Mouse (Mus musculus): Measurements from ENCODE around the gene Gpm6b. TPM values are rescaled to one million over a fixed set of nuclear protein-coding genes. Genes with fewer than 3 reads are reported as not detected.

Gpm6b gene
- polyA plus RNA-seq, 1 experiment from 2014 or later: 39.6 TPM

DNA sequence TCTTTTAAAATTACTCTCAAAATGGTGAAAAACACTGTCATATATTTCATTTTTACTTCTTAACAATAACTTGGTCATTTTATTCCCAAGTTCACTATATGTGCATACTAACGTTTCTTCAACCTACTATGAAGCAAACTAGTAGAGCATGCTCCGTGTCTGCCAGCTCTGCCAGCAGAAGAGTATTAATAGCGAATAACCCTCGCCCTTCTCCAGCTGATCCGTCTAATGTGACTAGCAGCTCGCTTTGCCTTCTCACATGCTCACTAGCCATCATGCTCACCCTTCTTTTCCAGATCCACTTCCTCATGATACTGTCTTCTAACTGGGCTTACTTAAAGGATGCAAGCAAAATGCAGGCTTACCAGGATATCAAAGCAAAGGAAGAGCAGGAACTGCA lies 147.9 kb downstream of the Gpm6b start:
- ATAC-seq (ENCODE audit: insufficient read depth, low FRiP score): no peak
- no peak overlapping the region for H3K9ac ChIP-seq (ENCODE audit: low read length)

DNA sequence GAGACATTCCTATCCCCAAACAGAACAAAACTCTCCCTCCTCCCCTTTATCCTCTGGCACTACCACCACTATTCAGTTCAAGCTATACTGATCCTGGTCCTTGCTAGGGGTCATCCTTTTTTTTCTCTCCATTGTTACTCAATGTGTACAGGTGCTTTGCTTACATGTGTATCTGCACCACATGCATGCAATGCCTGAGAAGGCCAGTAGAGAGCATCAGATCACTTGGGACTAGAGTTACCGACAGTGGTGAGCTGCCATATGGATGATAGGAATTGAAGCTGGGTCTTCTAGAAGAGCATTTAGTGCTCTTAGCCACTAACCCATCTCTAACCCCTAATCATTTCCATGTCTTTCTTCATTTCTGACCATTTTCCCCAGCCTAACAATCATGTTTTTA lies 155.0 kb downstream of the Gpm6b start:
- ATAC-seq (ENCODE audit: insufficient read depth, low FRiP score): no peak
- WGBS: 81% methylated on average over 1 of the region's 1 CpGs
- no peaks in the 10 kb centered on the region for H3K36me3 ChIP-seq (ENCODE audit: control insufficient read depth, insufficient read depth, low read length)

More for the DNA sequence above, 147.9 kb downstream of the Gpm6b start:
- no peaks in the 10 kb centered on the region; the same call in 1 of the 2 replicates for H3K27me3 ChIP-seq (ENCODE audit: control insufficient read depth, insufficient read depth, low read length)
- H3K9me3 ChIP-seq (replicated peaks; ENCODE audit: control insufficient read depth, low read length): no peaks in the 10 kb centered on the region
- H3K4me3 ChIP-seq (replicated peaks; ENCODE audit: low read length): no peak overlapping the region
- H3K36me3 ChIP-seq (ENCODE audit: control insufficient read depth, insufficient read depth, low read length): no peaks in the 10 kb centered on the region
- no peak overlapping the region for H3K27ac ChIP-seq (ENCODE audit: low read length)
- no peaks in the 10 kb centered on the region for H3K4me1 ChIP-seq (ENCODE audit: control insufficient read depth, insufficient read depth, low read length)
- WGBS: 86% methylated on average over 6 of the region's 6 CpGs
- no peak overlapping the region for H3K4me2 ChIP-seq (ENCODE audit: low read depth, low read length)

GRCm38 (mm10) chrX:166407865-166408264 lies 169.2 kb downstream of the Gpm6b start:
- no peaks in the 10 kb centered on the region for H3K9me3 ChIP-seq (replicated peaks; ENCODE audit: control insufficient read depth, low read length)
- ATAC-seq (ENCODE audit: insufficient read depth, low FRiP score): no peak
- no peak overlapping the region for H3K27ac ChIP-seq (ENCODE audit: low read length)
- H3K4me1 ChIP-seq (ENCODE audit: control insufficient read depth, insufficient read depth, low read length): no peaks in the 10 kb centered on the region
- H3K36me3 ChIP-seq (ENCODE audit: control insufficient read depth, insufficient read depth, low read length): no peaks in the 10 kb centered on the region
- no peaks in the 10 kb centered on the region; the same call in 1 of the 2 replicates for H3K27me3 ChIP-seq (ENCODE audit: control insufficient read depth, insufficient read depth, low read length)
- H3K4me2 ChIP-seq (ENCODE audit: low read depth, low read length): no peak overlapping the region
- no peak overlapping the region for H3K4me3 ChIP-seq (replicated peaks; ENCODE audit: low read length)
- no peak overlapping the region for H3K9ac ChIP-seq (ENCODE audit: low read length)

More for the DNA sequence above, 155.0 kb downstream of the Gpm6b start:
- no peaks in the 10 kb centered on the region; the same call in 1 of the 2 replicates for H3K27me3 ChIP-seq (ENCODE audit: control insufficient read depth, insufficient read depth, low read length)
- H3K27ac ChIP-seq (ENCODE audit: low read length): no peak overlapping the region
- H3K9me3 ChIP-seq (replicated peaks; ENCODE audit: control insufficient read depth, low read length): no peaks in the 10 kb centered on the region
- no peak overlapping the region for H3K4me2 ChIP-seq (ENCODE audit: low read depth, low read length)
- no peaks in the 10 kb centered on the region for H3K4me1 ChIP-seq (ENCODE audit: control insufficient read depth, insufficient read depth, low read length)
- H3K4me3 ChIP-seq (replicated peaks; ENCODE audit: low read length): no peak overlapping the region
- H3K9ac ChIP-seq (ENCODE audit: low read length): no peak overlapping the region

GRCm38 (mm10) chrX:166416196-166416595 lies 177.5 kb downstream of the Gpm6b start:
- no peaks in the 10 kb centered on the region for H3K4me1 ChIP-seq (ENCODE audit: control insufficient read depth, insufficient read depth, low read length)
- H3K4me2 ChIP-seq (ENCODE audit: low read depth, low read length): no peak overlapping the region
- ATAC-seq (ENCODE audit: insufficient read depth, low FRiP score): no peak
- no peak overlapping the region for H3K27ac ChIP-seq (ENCODE audit: low read length)
- no peak overlapping the region for H3K4me3 ChIP-seq (replicated peaks; ENCODE audit: low read length)
- no peaks in the 10 kb centered on the region for H3K27me3 ChIP-seq (ENCODE audit: control insufficient read depth, insufficient read depth, low read length)
- 75% methylated on average over 3 of the region's 6 CpGs for WGBS
- H3K9me3 ChIP-seq (replicated peaks; ENCODE audit: control insufficient read depth, low read length): no peaks in the 10 kb centered on the region
- no peak overlapping the region for H3K9ac ChIP-seq (ENCODE audit: low read length)
- no peaks in the 10 kb centered on the region for H3K36me3 ChIP-seq (ENCODE audit: control insufficient read depth, insufficient read depth, low read length)

- Histone ChIP-seq H3K9ac (ENCODE audit: low read length) (no peak overlapping the region), H3K36me3 (ENCODE audit: control insufficient read depth, insufficient read depth, low read length) (no peaks in the 10 kb centered on the region), H3K27me3 (ENCODE audit: control insufficient read depth, insufficient read depth, low read length) (no peaks in the 10 kb centered on the region; the same call in 1 of the 2 replicates), H3K9me3 (replicated peaks; ENCODE audit: control insufficient read depth, low read length) (no peaks in the 10 kb centered on the region), H3K27ac (ENCODE audit: low read length) (no peak overlapping the region), H3K4me1 (ENCODE audit: control insufficient read depth, insufficient read depth, low read length) (no peaks in the 10 kb centered on the region), H3K4me2 (ENCODE audit: low read depth, low read length) (no peak overlapping the region), H3K4me3 (replicated peaks; ENCODE audit: low read length) (no peak overlapping the region)
- no peak for ATAC-seq (ENCODE audit: insufficient read depth, low FRiP score)
- 93% methylated on average over 2 of the region's 2 CpGs for WGBS
Observed at GRCm38 (mm10) chrX:166434812-166435211, 196.1 kb downstream of the Gpm6b start.

Other genes with a start within 250 kb of the Gpm6b start
- 9.2 and 10.2 TPM in 2 replicates for gene Gemin8, start 68.5 kb upstream of the Gpm6b start, polyA plus RNA-seq (2015; fragmentation: Nextera tagmentation; extraction: Ambion mirVana)
- 26.8 and 31.4 TPM in 2 replicates for gene Trappc2, start 201.7 kb downstream of the Gpm6b start, polyA plus RNA-seq (2015; fragmentation: Nextera tagmentation; extraction: Ambion mirVana)
- gene Ofd1, start 201.8 kb downstream of the Gpm6b start, polyA plus RNA-seq (2015; fragmentation: Nextera tagmentation; extraction: Ambion mirVana): 5.6 TPM in 2 replicates
- 51.2 and 54.4 TPM in 2 replicates for gene Rab9, start 241.0 kb downstream of the Gpm6b start, polyA plus RNA-seq (2015; fragmentation: Nextera tagmentation; extraction: Ambion mirVana)